Mouse (Mus musculus): ENCODE measurements around the gene Celsr1.

DNA sequence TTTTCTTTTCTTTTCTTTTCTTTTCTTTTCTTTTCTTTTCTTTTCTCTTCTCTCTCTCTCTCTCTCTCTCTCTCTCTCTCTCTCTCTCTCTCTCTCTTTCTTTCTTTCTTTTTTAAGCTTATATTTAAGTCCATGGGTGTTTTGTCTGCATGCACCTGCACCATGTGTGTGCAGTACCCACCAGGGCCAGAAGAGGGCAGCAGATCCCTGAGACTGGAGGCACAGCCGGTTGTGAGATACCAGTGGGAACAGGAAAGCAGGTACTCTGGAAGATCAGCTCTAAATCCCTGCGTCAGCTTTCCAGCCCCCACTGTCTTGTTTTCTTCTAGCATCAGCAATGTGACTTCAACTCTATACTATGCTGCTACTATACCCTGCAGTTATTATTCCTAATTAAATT lies 120.0 kb downstream of the Celsr1 start:
- peak; percentile 58 for TF ChIP-seq CTCF (IDR thresholded peaks at IDR 0.05; ENCODE audit: extremely low read depth, insufficient read depth, low read length)
- no peak for TF ChIP-seq POLR2A (IDR thresholded peaks at IDR 0.05; ENCODE audit: extremely low read depth, insufficient read depth, low read length)

Data from cortical plate, adult 2 months (tissue).